Mouse (Mus musculus): ENCODE measurements around the gene Qrich1.

Qrich1 gene

GRCm38 (mm10) chr9:108492043-108492750, 24.4 kb upstream of the Qrich1 start:
- DNase-seq (ENCODE audit: low spot score in 2 of 2): peak in 1 of 2 experiments; percentile 29

GRCm38 (mm10) chr9:108493246-108493645, 23.4 kb upstream of the Qrich1 start:
- DNase-seq (ENCODE audit: low spot score in 2 of 2): no peak

GRCm38 (mm10) chr9:108494146-108494825, 22.3 kb upstream of the Qrich1 start:
- DNase-seq (ENCODE audit: low spot score in 2 of 2): no peak

GRCm38 (mm10) chr9:108494905-108495304, 21.7 kb upstream of the Qrich1 start:
- DNase-seq (ENCODE audit: low spot score in 2 of 2): no peak

DNA sequence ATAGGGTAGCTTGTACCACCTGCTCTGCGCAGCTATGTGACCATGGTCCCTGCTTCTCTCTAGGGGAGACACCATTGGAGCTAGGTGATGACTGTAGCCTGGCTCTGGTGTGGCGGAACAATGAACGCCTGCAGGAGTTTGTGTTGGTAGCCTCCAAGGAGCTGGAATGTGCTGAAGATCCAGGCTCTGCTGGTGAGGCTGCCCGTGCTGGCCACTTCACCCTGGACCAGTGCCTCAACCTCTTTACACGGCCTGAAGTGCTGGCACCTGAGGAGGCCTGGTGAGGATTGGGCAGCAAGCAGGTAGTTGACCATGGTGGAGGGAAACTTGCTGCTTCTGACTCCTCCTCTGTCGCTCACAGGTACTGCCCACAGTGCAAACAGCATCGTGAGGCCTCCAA, 17.4 kb upstream of the Qrich1 start:
- no peak for DNase-seq (ENCODE audit: low spot score in 2 of 2)

GRCm38 (mm10) chr9:108499943-108500342, 16.7 kb upstream of the Qrich1 start:
- DNase-seq (ENCODE audit: low spot score in 2 of 2): no peak

DNA sequence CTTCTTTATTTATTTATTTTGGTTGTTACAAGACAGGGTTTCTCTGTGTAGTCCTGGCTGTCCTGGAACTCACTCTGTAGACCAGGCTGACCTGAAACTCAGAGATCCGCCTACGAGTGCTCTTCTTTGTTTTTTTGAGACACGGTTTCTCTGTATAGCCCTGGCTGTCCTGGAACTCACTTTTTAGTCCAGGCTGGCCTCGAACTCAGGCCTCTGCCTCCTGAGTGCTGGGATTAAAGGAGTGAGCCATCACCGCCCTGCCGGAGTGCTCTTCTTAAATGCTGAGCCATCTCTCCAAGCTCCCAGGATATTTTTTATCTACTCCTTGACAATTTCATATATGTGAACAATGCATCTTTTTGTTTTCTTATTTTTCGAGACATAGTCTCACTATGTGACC, 9.7 kb upstream of the Qrich1 start:
- DNase-seq (ENCODE audit: low spot score in 2 of 2): no peak

GRCm38 (mm10) chr9:108507619-108508434, 8.8 kb upstream of the Qrich1 start, which contains the start of gene Qars:
Gene Qars (plus strand): TSS chr9:108507706.
- peak; percentile 92 to 95 for DNase-seq (ENCODE audit: low spot score in 2 of 2)

- no peak for DNase-seq (ENCODE audit: low spot score in 2 of 2)
These were observed 7.8 kb upstream of the Qrich1 start for GRCm38 (mm10) chr9:108508776-108509175.

DNA sequence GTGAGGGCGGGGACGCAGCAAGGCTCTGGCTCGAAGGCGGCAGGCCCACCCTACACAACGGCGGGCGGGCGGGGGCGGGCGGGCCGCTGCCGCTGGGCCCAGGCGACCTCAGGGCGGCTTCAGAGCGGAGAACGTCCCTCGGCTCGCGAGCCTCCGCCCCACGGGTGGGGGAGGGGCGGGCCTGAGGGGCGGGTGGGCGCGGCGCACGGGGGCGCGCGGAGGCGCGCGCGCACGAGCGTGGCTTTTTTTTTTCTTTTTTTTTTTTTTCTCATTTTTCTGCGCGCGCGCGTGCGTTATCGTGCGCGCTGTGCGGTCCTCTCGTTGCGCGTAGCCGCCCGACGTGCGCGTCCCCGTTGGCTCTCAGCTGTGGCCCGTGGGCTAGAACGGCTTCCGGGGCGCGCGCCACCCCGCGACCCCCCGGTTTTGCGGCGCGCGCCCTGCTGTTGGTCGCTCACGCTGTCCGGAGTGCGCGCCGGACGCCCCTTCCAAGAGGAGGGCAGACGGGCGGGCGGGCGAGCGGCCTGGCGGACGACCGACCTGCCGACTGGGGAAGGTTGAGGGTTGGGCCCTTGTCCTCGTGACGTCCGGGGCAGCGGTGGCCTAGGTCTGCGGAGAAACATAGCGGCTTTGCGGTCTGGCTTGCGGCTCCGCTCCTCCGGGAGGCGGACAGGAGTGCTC, 786 bp downstream of the Qrich1 start:
- DNase-seq (ENCODE audit: low spot score in 2 of 2): peak; percentile 68 to 80

GRCm38 (mm10) chr9:108517931-108518332, 1.3 kb downstream of the Qrich1 start:
- peak in 1 of 2 experiments; percentile 52 for DNase-seq (ENCODE audit: low spot score in 2 of 2)

DNA sequence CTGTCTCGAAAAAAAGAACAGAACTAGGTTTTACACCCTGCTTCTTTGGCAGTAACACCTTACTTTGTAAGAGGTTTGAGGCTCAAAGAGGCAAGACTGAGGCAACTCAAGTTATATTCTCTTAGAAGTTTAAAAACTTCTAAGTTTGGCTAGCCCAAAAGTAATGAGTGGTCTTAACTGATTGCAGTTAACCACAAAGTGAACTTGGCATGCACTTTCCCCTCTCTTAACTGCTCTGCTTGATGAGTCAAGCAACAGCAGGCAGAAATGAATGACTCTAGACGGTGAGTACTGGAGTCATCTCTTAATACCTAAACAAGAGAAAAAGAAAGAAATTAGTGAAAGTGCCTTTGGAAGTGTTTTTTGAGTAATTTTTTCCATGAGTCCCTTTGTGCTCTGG, 5.0 kb downstream of the Qrich1 start:
- DNase-seq (ENCODE audit: low spot score in 2 of 2): no peak

GRCm38 (mm10) chr9:108523341-108523740, 6.7 kb downstream of the Qrich1 start:
- no peak for DNase-seq (ENCODE audit: low spot score in 2 of 2)

- no peak for DNase-seq (ENCODE audit: low spot score in 2 of 2)
These were observed 8.8 kb downstream of the Qrich1 start for GRCm38 (mm10) chr9:108525400-108525799.

GRCm38 (mm10) chr9:108530954-108531353, 14.3 kb downstream of the Qrich1 start:
- DNase-seq (ENCODE audit: low spot score in 2 of 2): no peak

- no peak for DNase-seq (ENCODE audit: low spot score in 2 of 2)
These were observed 14.9 kb downstream of the Qrich1 start for GRCm38 (mm10) chr9:108531496-108531895.

DNA sequence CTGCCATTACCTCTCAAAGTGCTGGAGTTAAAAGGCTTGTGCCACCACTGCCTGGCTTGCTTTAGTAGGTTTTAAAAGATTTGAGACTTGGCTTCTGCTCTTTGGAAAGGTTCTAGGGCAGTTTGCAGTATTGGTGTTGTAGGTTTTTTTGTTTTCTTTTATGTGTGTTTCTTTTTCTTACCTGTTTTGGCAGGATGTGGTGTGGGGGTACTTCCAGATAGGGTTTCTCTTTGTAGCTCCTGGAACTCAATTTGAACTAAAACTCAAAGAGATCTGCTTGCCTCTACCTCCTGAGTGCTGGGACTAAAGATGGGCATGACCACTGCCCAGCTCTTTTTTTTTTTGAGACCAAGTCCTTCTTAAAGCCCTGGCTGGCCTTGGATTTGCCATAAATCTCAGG, 24.2 kb downstream of the Qrich1 start:
- no peak for DNase-seq (ENCODE audit: low spot score in 2 of 2)

- DNase-seq (ENCODE audit: low spot score in 2 of 2): no peak
These were observed 29.4 kb downstream of the Qrich1 start for GRCm38 (mm10) chr9:108545986-108546385.

DNA sequence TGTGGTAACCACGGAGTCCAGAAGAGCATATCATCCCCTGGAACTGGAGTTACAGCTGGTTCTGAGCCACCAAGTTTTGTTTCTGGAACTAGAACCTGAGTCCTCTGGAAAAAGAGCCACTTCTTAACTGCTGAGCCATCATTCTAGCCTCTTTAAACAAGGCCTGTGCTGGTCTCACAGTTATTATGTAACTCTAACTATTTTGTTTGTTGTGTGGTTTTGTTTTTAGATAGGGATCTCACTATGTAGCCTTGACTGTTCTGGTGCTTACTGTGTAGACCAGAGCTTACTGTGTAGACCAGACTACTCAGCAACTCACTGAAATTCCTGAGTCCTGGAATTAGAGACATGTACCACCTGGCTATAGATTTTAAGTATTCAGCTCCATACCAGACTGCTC, 30.3 kb downstream of the Qrich1 start:
- DNase-seq (ENCODE audit: low spot score in 2 of 2): no peak

GRCm38 (mm10) chr9:108559169-108559568, 42.6 kb downstream of the Qrich1 start:
- no peak for DNase-seq (ENCODE audit: low spot score in 2 of 2)

DNA sequence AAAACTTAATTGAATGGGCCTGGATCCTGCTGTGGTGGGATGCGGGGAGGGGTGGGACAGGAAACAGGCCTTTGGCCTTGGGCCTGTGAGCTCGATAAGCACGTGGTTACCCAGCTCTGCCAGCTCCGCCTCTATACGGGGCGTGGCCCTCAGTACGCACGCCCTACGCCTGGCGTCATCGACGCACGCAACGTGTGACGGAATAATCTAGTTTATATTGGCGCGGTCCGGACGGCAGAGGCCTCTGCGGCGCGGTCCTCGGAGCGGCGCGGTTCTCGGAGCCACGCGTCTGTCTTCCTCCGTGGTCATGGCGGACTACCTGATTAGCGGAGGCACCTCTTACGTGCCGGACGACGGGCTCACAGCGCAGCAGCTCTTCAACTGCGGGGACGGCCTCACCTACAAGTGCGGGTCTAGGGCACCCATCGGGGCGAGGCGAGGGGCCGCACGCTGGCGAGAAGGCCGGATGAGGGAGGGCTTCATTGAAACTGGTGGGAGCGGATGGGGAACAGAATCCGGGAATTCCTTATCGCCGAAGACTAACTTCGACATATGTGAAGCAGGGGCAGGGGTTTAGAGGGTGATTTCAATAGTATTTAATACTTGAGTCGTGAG, 43.7 kb downstream of the Qrich1 start, which contains the start of gene Impdh2:
TSS of gene Impdh2 (plus strand) at position 60 of the 615 bp plus-strand sequence.
- peak; percentile 90 to 96 for DNase-seq (ENCODE audit: low spot score in 2 of 2)
